Comparison of ENCODE assay signal across 10 mouse cellular contexts in genomic region chr1:189989376-189989775, GRCm38 (mm10).
A peak's percentile ranks its signal among the peaks of the same experiment; 100 is the strongest.
DNase-seq lines count a peak whose midpoint lies in the region; ATAC-seq lines count a peak whose summit lies in the region.
"Had no signal": no experiment of that assay in that cellular context is flagged by ENCODE, and none has a peak within 500 bp of the region (broad histone marks: within the 10 kb centered on the region; RNA-seq: fewer than 3 reads in every experiment).

No protein-coding gene starts in this region.

- intact Hi-C loops in left cerebral cortex, postnatal 36 days (cut with DNase I) = no loop called here

- no peaks in the 10 kb centered on the region for H3K36me3 ChIP-seq in kidney, embryonic 14.5 days (ENCODE audit: control insufficient read depth, insufficient read depth, low read length)
- no peaks in the 10 kb centered on the region for H3K36me3 ChIP-seq in hindbrain, embryonic 16.5 days (ENCODE audit: control insufficient read depth, insufficient read depth, low read length)
- no peaks in the 10 kb centered on the region for H3K36me3 ChIP-seq in midbrain, embryonic 15.5 days (replicated peaks)

- H3K4me3 ChIP-seq in kidney, embryonic 14.5 days (ENCODE audit: low read length) = no peak overlapping the region; the same call in 1 of the 2 replicates
- H3K4me3 ChIP-seq in hindbrain, embryonic 16.5 days (ENCODE audit: low read length) = no peak overlapping the region
- H3K4me3 ChIP-seq in midbrain, embryonic 15.5 days = no peak overlapping the region

- no peaks in the 10 kb centered on the region for H3K9me3 ChIP-seq in kidney, embryonic 14.5 days (ENCODE audit: control insufficient read depth, low read length)
- H3K9me3 ChIP-seq in hindbrain, embryonic 16.5 days (ENCODE audit: control insufficient read depth, low read length) = no peaks in the 10 kb centered on the region
- no peaks in the 10 kb centered on the region for H3K9me3 ChIP-seq in midbrain, embryonic 15.5 days

- H3K9ac ChIP-seq in kidney, embryonic 14.5 days (ENCODE audit: low read depth, low read length) = no peak overlapping the region
- H3K9ac ChIP-seq in hindbrain, embryonic 16.5 days (ENCODE audit: low read depth, low read length) = no peak overlapping the region
- no peak overlapping the region for H3K9ac ChIP-seq in midbrain, embryonic 15.5 days
- H3K9ac ChIP-seq: forebrain, postnatal 0 days had no signal

- H3K4me2 ChIP-seq in kidney, embryonic 14.5 days (replicated peaks; ENCODE audit: low read depth, low read length) = peak overlapping the region; percentile 29
- H3K4me2 ChIP-seq in hindbrain, embryonic 16.5 days (ENCODE audit: low read length) = peak overlapping the region; percentile 31; the same call in 1 of the 2 replicates
- no peak overlapping the region for H3K4me2 ChIP-seq in midbrain, embryonic 15.5 days

- DNase-seq in kidney, adult 18-20 months = no peak
- peak; percentile 6 for DNase-seq in forelimb bud, embryonic 11.5 days (ENCODE audit: low read depth, low spot score)
- DNase-seq in urinary bladder, postnatal 36 days (ENCODE audit: low spot score in 2 of 2) = no peak
- DNase-seq in T-cell, adult 2 months (ENCODE audit: low spot score) = no peak
- DNase-seq in left cerebral cortex, postnatal 36 days (ENCODE audit: low spot score in 2 of 2) = no peak
- DNase-seq: forebrain, postnatal 0 days; lung, adult 18-20 months had no signal

- H3K27ac ChIP-seq in kidney, embryonic 14.5 days (ENCODE audit: low read depth, low read length) = no peak overlapping the region
- no peak overlapping the region for H3K27ac ChIP-seq in hindbrain, embryonic 16.5 days (ENCODE audit: low read depth, low read length)
- 0 out of 2 replicates have a peak overlapping the region, but pooled peaks have one; percentile 34 for H3K27ac ChIP-seq in midbrain, embryonic 15.5 days

- H3K4me1 ChIP-seq in kidney, embryonic 14.5 days (ENCODE audit: control insufficient read depth, insufficient read depth, low read length) = 0 out of 2 replicates have a peak, but pooled peaks cover 9% of the 10 kb centered on the region
- H3K4me1 ChIP-seq in hindbrain, embryonic 16.5 days (ENCODE audit: control insufficient read depth, insufficient read depth, low read depth, low read length) = no peaks in the 10 kb centered on the region
- peaks cover 4% of the 10 kb centered on the region for H3K4me1 ChIP-seq in midbrain, embryonic 15.5 days

- ATAC-seq in kidney, embryonic 14.5 days (ENCODE audit: low FRiP score, low TSS enrichment) = peak; percentile 13; the same call in 1 of the 2 replicates
- ATAC-seq in hindbrain, embryonic 16.5 days = no peak
- no peak for ATAC-seq in midbrain, embryonic 15.5 days (replicated peaks)
- ATAC-seq: forebrain, postnatal 0 days had no signal

- H3K27me3 ChIP-seq in kidney, embryonic 14.5 days (ENCODE audit: control insufficient read depth, insufficient read depth, low read length) = peaks cover 13% of the 10 kb centered on the region
- no peaks in the 10 kb centered on the region for H3K27me3 ChIP-seq in hindbrain, embryonic 16.5 days (replicated peaks; ENCODE audit: control insufficient read depth, insufficient read depth, low read length)
- H3K27me3 ChIP-seq in midbrain, embryonic 15.5 days (replicated peaks) = no peaks in the 10 kb centered on the region

- WGBS in kidney, embryonic 14.5 days = 6% methylated on average over 14 of the region's 14 CpGs
- WGBS in hindbrain, embryonic 16.5 days = 23% methylated on average over 14 of the region's 14 CpGs
- WGBS in midbrain, embryonic 15.5 days = 43% methylated on average over 14 of the region's 14 CpGs
